Mouse (Mus musculus) lung, embryonic 16.5 days (tissue): ENCODE measurements around the gene Foxa2. TPM values are rescaled to one million over a fixed set of nuclear protein-coding genes. Genes with fewer than 3 reads are reported as not detected.

ENCODE experiments used
- ATAC-seq: fragments of 200-750 bp; cut with Nextera tagmentation; 2 replicates; pipeline ENCODE4 v1.8.0; 2017; ENCODE audit warnings: low read depth, mild to moderate bottlenecking, moderate library complexity
- H3K27ac ChIP-seq: fragments of 300-500 bp; sonication (generic); 2 replicates; pipeline ENCODE4 v1.5.1; 2014; ENCODE audit warnings: mild to moderate bottlenecking, control low read depth, low read length
- H3K27me3 ChIP-seq: fragments of 300-500 bp; sonication (generic); 2 replicates; pipeline ENCODE4 v1.6.1; 2014; ENCODE audit warnings: low read depth, low read length, mixed read lengths; ENCODE audit not compliant: control insufficient read depth, insufficient read depth
- H3K36me3 ChIP-seq: fragments of 300-500 bp; sonication (generic); 2 replicates; pipeline ENCODE4 v1.6.1; 2014; ENCODE audit warnings: low read length; ENCODE audit not compliant: control insufficient read depth, insufficient read depth
- H3K4me1 ChIP-seq: fragments of 300-500 bp; sonication (generic); replicated peaks from 2 replicates; pipeline ENCODE4 v1.6.1; 2014; ENCODE audit warnings: low read length, mixed read lengths; ENCODE audit not compliant: control insufficient read depth, insufficient read depth
- H3K4me2 ChIP-seq: fragments of 300-500 bp; sonication (generic); 2 replicates; pipeline ENCODE4 v1.6.1; 2014; ENCODE audit warnings: low read depth, low read length, control low read depth
- H3K4me3 ChIP-seq: fragments of 300-500 bp; sonication (generic); 2 replicates; pipeline ENCODE4 v1.5.1; 2014; ENCODE audit warnings: mild to moderate bottlenecking, low read length, control low read depth
- H3K9ac ChIP-seq: fragments of 300-500 bp; sonication (generic); 2 replicates; pipeline ENCODE4 v1.6.1; 2014; ENCODE audit warnings: low read length, control low read depth
- H3K9me3 ChIP-seq: fragments of 300-500 bp; sonication (generic); 2 replicates; pipeline ENCODE4 v1.6.1; 2016; ENCODE audit warnings: low read length; ENCODE audit not compliant: control insufficient read depth
- WGBS: fragments of 180-500 bp; shearing (Covaris S2); extraction: QIAGEN DNeasy Blood & Tissue Kit; methylation state at CpG from one replicate; pipeline ENCODE4 v1.1.7; 2014; 5-methylcytosine and 5-hydroxymethylcytosine counted together
- polyA plus RNA-seq: library from polyadenylated mRNA; unstranded; fragments of >200 nt; fragmentation: Nextera tagmentation; extraction: Ambion mirVana; gene quantifications from 2 replicates; pipeline ENCODE4 v1.2.1, GENCODE M21; 2015

Foxa2 gene
- polyA plus RNA-seq, 1 experiment from 2014 or later = 38.1 TPM

- H3K4me2 ChIP-seq = peak overlapping the region; percentile 48
- 0 out of 2 replicates have a peak, but pooled peaks cover 3% of the 10 kb centered on the region for H3K4me1 ChIP-seq
- 18% methylated on average over 5 of the region's 5 CpGs for WGBS
- no peak for ATAC-seq
- H3K27ac ChIP-seq = peak overlapping the region; percentile 94
- peak overlapping the region; percentile 79 for H3K9ac ChIP-seq
- peak overlapping the region; percentile 59 for H3K4me3 ChIP-seq
- peaks cover 71% of the 10 kb centered on the region for H3K27me3 ChIP-seq
- H3K36me3 ChIP-seq = no peaks in the 10 kb centered on the region
- H3K9me3 ChIP-seq = no peaks in the 10 kb centered on the region
These were observed 5.4 kb downstream of the Foxa2 start for GRCm38 (mm10) chr2:148041381-148041780.

- Histone ChIP-seq H3K4me3 (peak overlapping the region; percentile 59), H3K27ac (peak overlapping the region; percentile 94), H3K36me3 (no peaks in the 10 kb centered on the region), H3K9ac (peak overlapping the region; percentile 78), H3K9me3 (no peaks in the 10 kb centered on the region), H3K4me1 (0 out of 2 replicates have a peak, but pooled peaks cover 2% of the 10 kb centered on the region), H3K4me2 (peak overlapping the region; percentile 48), H3K27me3 (peaks cover 65% of the 10 kb centered on the region)
- 2% methylated on average over 37 of the region's 37 CpGs for WGBS
- peak; percentile 49 for ATAC-seq
These were observed 6.3 kb downstream of the Foxa2 start for GRCm38 (mm10) chr2:148040236-148041121.

GRCm38 (mm10) chr2:148039351-148040235, 7.2 kb downstream of the Foxa2 start:
- Histone ChIP-seq H3K4me1 (no peaks in the 10 kb centered on the region), H3K27ac (peak overlapping the region; percentile 94), H3K9me3 (no peaks in the 10 kb centered on the region), H3K9ac (peak overlapping the region; percentile 78), H3K27me3 (peaks cover 64% of the 10 kb centered on the region), H3K4me3 (peak overlapping the region; percentile 59), H3K36me3 (no peaks in the 10 kb centered on the region), H3K4me2 (peak overlapping the region; percentile 48)
- 1% methylated on average over 53 of the region's 53 CpGs for WGBS
- ATAC-seq = peak; percentile 62

GRCm38 (mm10) chr2:148038366-148039310, 8.1 kb downstream of the Foxa2 start:
- Histone ChIP-seq H3K36me3 (no peaks in the 10 kb centered on the region), H3K9ac (peak overlapping the region; percentile 78), H3K4me1 (peaks cover 3% of the 10 kb centered on the region), H3K4me2 (peak overlapping the region; percentile 48), H3K9me3 (no peaks in the 10 kb centered on the region), H3K27ac (peak overlapping the region; percentile 94), H3K27me3 (peaks cover 66% of the 10 kb centered on the region), H3K4me3 (peak overlapping the region; percentile 59)
- ATAC-seq = no peak
- WGBS = 3% methylated on average over 42 of the region's 42 CpGs

GRCm38 (mm10) chr2:148036611-148037160, 10.1 kb downstream of the Foxa2 start:
- Histone ChIP-seq H3K9ac (peak overlapping the region; percentile 56), H3K36me3 (no peaks in the 10 kb centered on the region), H3K4me1 (peaks cover 3% of the 10 kb centered on the region), H3K27ac (peak overlapping the region; percentile 48), H3K4me2 (peak overlapping the region; percentile 48), H3K4me3 (peak overlapping the region; percentile 59), H3K27me3 (peaks cover 61% of the 10 kb centered on the region), H3K9me3 (no peaks in the 10 kb centered on the region)
- ATAC-seq = no peak
- WGBS = 3% methylated on average over 4 of the region's 4 CpGs

DNA sequence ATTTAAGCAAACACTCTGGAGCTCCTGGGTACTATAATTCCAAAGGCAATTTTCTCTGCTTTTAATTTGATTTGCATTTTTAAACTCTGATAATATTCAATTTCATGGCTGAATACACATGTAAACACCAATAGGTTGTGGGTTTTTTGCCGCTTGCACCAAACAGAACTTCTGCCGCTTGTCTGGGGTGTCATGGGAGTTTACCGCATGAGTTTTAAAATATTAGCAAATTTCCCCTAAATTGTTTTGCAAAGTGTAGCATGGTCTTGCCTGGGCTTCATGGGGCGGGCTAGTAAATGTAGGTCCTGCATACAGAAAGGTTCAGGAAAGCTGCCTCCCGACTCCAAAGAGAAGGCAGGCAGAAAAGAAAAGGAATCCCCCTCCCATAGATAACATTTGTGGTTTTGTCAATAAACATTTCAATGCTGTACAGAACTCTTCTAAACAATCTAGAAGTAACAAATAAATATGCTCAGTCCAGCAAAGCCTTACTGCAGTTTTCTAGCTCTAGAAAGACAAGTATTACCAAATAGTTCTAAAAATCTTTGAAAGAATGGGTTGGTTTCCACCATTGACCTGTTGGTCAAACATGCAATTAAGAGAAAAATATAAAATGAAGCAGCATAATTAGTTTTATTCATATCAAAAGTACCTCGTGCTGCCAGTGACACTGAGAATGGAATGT, 15.6 kb downstream of the Foxa2 start:
- Histone ChIP-seq H3K27me3 (peaks cover 51% of the 10 kb centered on the region), H3K4me3 (peak overlapping the region; percentile 15; the same call in 1 of the 2 replicates), H3K4me1 (peaks cover 5% of the 10 kb centered on the region), H3K36me3 (no peaks in the 10 kb centered on the region), H3K27ac (peak overlapping the region; percentile 36; the same call in 1 of the 2 replicates), H3K9me3 (no peaks in the 10 kb centered on the region), H3K9ac (peak overlapping the region; percentile 60), H3K4me2 (peak overlapping the region; percentile 46)
- no peak for ATAC-seq
- WGBS = 14% methylated on average over 6 of the region's 6 CpGs

- ATAC-seq = no peak
- 3% methylated on average over 11 of the region's 11 CpGs for WGBS
- peak overlapping the region; percentile 60 for H3K9ac ChIP-seq
- H3K36me3 ChIP-seq = no peaks in the 10 kb centered on the region
- H3K9me3 ChIP-seq = no peaks in the 10 kb centered on the region
- H3K4me2 ChIP-seq = peak overlapping the region; percentile 46
- peaks cover 5% of the 10 kb centered on the region for H3K4me1 ChIP-seq
- H3K27me3 ChIP-seq = peaks cover 51% of the 10 kb centered on the region
- peak overlapping the region; percentile 34 for H3K4me3 ChIP-seq
- H3K27ac ChIP-seq = peak overlapping the region; percentile 74
These were observed 16.2 kb downstream of the Foxa2 start for GRCm38 (mm10) chr2:148030613-148030935.
